Mouse (Mus musculus): ENCODE data around the gene Dnajc5g.

GRCm38 (mm10) chr5:31138968-31139425, 32.9 kb downstream of the Dnajc5g start:
- TF ChIP-seq CTCF (IDR thresholded peaks at IDR 0.05; ENCODE audit: borderline replicate concordance, control insufficient read depth, extremely low read depth, insufficient read depth, low read length, poor library complexity) (no peak), POLR2A (IDR thresholded peaks at IDR 0.05; ENCODE audit: control insufficient read depth, extremely low read depth, insufficient read depth, low read length, poor library complexity) (no peak)

Measured in thymus, adult 2 months (tissue).